Mouse (Mus musculus) layer of hippocampus, adult 8-10 months (tissue): ENCODE measurements around the gene Rpl36al. TPM values are rescaled to one million over a fixed set of nuclear protein-coding genes. Genes with fewer than 3 reads are reported as not detected.

Experiments
- DNase-seq, 2 experiments: peaks; one replicate each; pipeline ENCODE4 v3.0.0; 2022; ENCODE audit warnings: low spot score in 2 of 2
- microRNA-seq, 2 experiments: library from miRNA; unstranded; fragments of <30 nt; microRNA quantifications; one replicate each; pipeline ENCODE4 v1.2.0; 2022
- total RNA-seq, 4 experiments: library from RNA; stranded (reverse); gene quantifications; 2 replicates each; pipeline ENCODE4 v1.2.4; 2022

Rpl36al gene
- total RNA-seq, 4 experiments from 2014 or later: 153 to 207 (median 179) TPM

DNA sequence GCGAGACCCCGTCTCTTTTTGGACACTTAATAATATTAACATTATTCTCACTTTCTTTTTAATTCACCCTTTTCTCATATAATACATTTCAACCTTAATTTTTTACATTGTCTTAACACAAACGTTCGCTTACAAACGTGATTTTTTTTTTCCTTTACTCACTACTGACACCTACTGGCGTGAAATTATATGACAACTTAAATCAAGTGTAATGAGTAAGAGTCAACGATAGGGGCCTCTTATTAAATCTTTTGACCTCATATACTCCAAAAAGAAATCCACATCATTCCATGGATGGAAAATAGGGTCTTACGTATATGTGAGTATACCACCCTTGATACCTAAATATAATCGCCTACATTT lies 24.3 kb downstream of the Rpl36al start:
- no peak for DNase-seq

- peak; percentile 98 to 99 for DNase-seq
Measured at GRCm38 (mm10) chr12:69158765-69159577, 24.9 kb downstream of the Rpl36al start, which contains the start of gene Rps29. Gene Rps29 (minus strand): TSS chr12:69159186.

GRCm38 (mm10) chr12:69158366-69158764 lies 25.5 kb downstream of the Rpl36al start:
- no peak for DNase-seq

- no peak for DNase-seq
Measured at GRCm38 (mm10) chr12:69157107-69157506, 26.8 kb downstream of the Rpl36al start.

DNA sequence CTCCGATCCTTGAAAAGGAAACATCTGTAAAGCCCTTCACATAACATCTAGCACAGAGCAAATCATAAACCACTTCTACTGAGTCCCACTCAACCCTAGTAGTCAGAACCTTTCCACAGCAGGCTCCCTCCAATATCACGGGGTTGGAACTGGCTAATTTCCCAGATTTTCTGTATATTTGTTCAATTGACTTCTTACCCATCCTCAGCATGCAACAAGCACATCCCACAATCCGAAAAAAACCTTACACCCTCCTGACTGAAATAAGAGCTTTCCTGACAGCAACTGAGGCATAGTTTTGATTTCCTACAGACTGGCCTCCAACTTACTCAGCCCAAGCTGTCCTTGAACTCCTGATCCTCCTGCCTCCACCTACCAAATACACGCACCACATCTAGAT lies 27.4 kb downstream of the Rpl36al start:
- DNase-seq: no peak

DNA sequence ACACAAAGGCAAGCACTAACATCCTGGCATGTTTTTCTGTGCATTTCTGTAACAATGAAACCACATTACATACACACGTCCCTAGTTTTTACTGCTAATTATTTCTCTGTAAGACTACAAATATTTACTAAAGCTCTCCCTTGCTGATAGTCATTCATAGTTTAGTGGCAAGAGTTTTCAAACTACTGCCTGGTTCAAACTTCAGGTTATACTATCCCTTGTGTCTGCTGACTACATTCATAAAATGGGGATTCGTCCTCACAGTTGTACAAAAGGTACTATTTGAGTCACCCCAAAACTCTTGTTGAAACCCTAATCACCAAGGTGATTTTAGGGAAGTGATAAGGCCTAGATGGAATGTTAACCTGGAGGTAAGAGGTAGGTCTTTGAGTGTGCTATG lies 28.0 kb downstream of the Rpl36al start:
- no peak for DNase-seq

DNA sequence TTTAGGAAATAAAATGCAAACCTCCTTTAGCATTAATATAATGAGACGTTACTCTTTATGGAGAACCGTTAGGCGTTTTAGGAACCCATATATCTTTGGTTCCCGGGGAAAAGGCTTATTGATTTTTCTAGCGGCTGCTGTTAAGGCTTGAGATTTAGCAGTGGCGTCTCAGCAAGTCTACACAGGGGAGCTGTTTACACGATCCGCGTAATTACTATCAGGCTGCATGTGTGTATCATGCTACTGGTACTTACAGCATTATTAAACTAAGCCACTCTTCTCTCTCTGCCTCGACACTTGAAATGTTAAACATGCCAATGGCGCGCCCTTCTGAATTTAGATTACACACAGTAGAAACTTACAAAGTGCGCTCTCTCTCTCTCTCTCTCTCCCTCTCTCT lies 33.8 kb downstream of the Rpl36al start:
- DNase-seq: no peak

GRCm38 (mm10) chr12:69147166-69147735 lies 36.6 kb downstream of the Rpl36al start:
- DNase-seq: no peak

DNA sequence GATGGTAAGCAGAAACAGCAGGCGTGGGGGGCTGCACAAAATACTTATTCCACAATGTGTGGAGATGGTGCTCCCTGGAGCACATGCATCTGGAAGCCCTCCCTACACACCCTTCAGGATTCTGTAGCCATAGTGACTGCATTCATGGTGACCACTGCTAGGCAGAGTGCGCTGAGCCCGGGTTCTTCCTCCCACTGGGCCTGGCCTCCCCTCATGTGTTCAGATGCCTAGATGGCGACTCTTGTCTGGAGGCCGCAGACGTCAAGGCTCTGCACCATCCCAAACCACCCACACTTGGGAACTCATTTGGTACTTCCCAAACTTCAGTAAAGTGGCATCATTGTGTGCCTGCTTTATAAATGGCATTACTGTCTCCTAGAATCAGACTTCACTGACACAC lies 40.4 kb downstream of the Rpl36al start:
- DNase-seq: no peak

DNA sequence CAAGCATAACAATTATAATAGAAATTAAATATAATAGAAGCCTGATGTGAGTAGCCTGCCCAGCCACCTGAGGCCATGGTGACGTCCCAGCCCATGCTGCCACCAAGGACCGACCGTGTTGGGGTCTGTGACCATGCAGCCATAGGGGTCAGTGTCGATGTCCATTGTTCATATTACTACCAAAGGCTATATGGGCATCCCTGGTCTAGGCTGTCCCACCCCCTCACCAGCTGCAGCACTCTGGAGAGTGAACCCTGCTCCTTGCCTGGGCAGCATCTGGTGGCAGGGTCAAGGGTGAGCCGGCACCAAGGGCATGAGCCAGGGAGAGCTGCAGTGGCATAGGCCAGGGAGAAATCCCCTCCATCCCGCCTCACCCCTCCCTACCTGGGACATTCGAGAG lies 44.0 kb downstream of the Rpl36al start:
- no peak for DNase-seq

DNA sequence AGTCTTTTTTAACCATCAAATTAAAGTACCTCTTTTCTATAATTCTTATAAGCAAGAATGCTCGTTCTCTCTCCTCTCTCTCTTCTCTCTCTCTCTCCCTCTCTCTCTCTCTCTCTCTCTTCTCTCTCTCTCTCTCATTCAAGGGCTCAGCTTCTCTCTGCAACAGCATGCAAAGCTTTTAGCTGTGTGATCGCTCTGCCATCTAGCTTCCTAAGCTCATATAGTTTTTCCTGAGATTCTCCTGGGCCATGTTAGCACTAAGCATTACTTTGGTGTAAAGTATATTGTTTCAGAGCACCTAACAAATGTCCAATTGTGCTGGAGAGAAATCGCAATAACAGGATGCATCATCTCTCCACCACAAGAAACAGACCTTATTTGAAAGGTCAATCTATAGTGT lies 44.7 kb downstream of the Rpl36al start:
- DNase-seq: no peak

Small RNA genes within 50 kb of the gene (microRNA-seq; reads per million reads assigned to microRNA genes)
- gene Gm47287 (0 reads per million in 2 experiments), gene Gm47295 (0.32 to 5.1 reads per million in 2 experiments)

Other genes starting within 250 kb of the Rpl36al start
- gene Rps29, start 24.9 kb downstream of the Rpl36al start, total RNA-seq: 1,000 to 10,000 TPM; 1,074 to 1,561 (median 1,323) TPM
- not detected for gene Lrr1, start 15.3 kb downstream of the Rpl36al start, total RNA-seq
- 10 to 100 TPM; 26.7 to 28.9 (median 27.3) TPM for gene Mgat2, start 74 bp upstream of the Rpl36al start, total RNA-seq
- gene Gm49383, start 13.0 kb upstream of the Rpl36al start, total RNA-seq: 1 to 10 TPM; 6.2 to 8.3 (median 7.0) TPM
- gene Dnaaf2, start 14.3 kb upstream of the Rpl36al start, total RNA-seq: 1 to 10 TPM; 1.0 to 1.9 (median 1.4) TPM
- 1 to 10 TPM; 2.5 to 5.0 (median 3.8) TPM for gene Gm49384, start 20.2 kb upstream of the Rpl36al start, total RNA-seq
- gene Pole2, start 44.1 kb upstream of the Rpl36al start, total RNA-seq: 1 to 10 TPM in 1 of 4 experiments, under 1 TPM in 3; 0.71 to 1.0 (median 0.80) TPM
- 10 to 100 TPM; 16.0 to 24.5 (median 17.5) TPM for gene Klhdc1, start 57.1 kb upstream of the Rpl36al start, total RNA-seq
- gene Klhdc2, start 112.6 kb upstream of the Rpl36al start, total RNA-seq: 100 to 1,000 TPM; 121 to 127 (median 123) TPM
- gene Nemf, start 173.1 kb upstream of the Rpl36al start, total RNA-seq: 10 to 100 TPM; 47.0 to 54.0 (median 50.5) TPM
- gene Arf6, start 188.1 kb upstream of the Rpl36al start, total RNA-seq: 10 to 100 TPM; 38.7 to 56.0 (median 49.2) TPM
- gene Gm9887, start 188.4 kb upstream of the Rpl36al start, total RNA-seq: 1 to 10 TPM in 1 of 4 experiments, under 1 TPM in 1, not detected in 2; 0.98 to 1.9 TPM